Mouse (Mus musculus) activated CD4-positive, CD25-positive, alpha-beta regulatory T cell, adult 4 months (primary cell): Measurements from ENCODE around the gene Sptbn4. TPM values are rescaled to one million over a fixed set of nuclear protein-coding genes. Genes with fewer than 3 reads are reported as not detected.
A peak's percentile ranks its signal among the peaks of the same experiment; 100 is the strongest.
"Not testable (repeated sequence)": the region's sequence is repeated elsewhere in the genome, so short reads cannot be mapped to it uniquely, and the experiment has no call there.

Experiments
- ATAC-seq: one replicate; pipeline ENCODE4 v1.8.0; 2017
- polyA plus RNA-seq, 2 experiments: library from polyadenylated mRNA; unstranded; fragments of 100-300 nt; shearing (Covaris generic); gene quantifications; one replicate each; pipeline ENCODE4 v1.2.1; 2017

The Sptbn4 gene
- under 1 TPM; 0.16 to 0.37 TPM for polyA plus RNA-seq

- peak; percentile 92 for ATAC-seq
Observed at GRCm38 (mm10) chr7:27447419-27448286, at the start of gene Sptbn4, which contains the start of gene Blvrb. TSS of gene Sptbn4 (minus strand) at chr7:27447686. TSS of gene Blvrb (plus strand) at chr7:27447978.

GRCm38 (mm10) chr7:27494659-27495367 lies 47.3 kb upstream of the Sptbn4 start:
- ATAC-seq, result not testable (repeated sequence)

DNA sequence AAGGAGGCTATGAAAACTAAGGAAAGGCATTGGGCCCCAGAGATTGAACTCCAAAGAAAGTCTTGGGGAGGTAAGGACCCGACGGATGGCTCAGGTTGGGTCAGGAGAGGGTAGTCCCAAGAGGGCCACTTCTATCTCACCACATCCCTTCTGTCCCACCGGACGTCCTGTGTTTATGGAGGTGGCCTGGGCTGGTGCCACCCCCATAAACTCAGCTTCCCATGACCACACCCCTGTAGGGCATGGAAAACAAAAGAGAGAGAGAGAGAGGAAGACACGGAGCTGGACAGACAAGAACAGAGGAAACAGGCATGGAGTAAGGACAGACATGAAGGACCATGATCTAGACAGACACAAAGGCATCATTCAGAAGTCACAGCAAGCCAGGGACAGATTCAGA lies 46.0 kb upstream of the Sptbn4 start:
- ATAC-seq, result no peak

- no peak for ATAC-seq
Observed at GRCm38 (mm10) chr7:27493022-27493421, 45.5 kb upstream of the Sptbn4 start.

DNA sequence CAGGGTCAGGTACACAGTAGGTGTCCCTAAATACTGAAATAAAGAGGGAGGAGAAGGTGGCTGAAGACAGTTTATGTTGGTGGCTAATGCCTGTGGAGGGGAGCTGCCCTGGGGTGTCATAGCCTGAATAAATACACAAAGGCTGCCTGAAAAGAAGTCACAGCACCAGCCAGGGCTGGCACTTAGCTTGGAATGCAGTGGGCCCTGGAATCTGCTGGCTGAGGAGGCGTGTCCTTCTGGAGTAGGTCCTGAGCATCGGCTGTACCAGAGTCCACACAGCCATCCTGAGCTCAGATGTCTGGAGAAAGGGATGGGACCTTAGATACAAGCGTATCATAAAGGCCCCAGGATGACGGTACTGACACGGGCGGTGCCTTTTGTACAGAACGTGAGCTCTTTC lies 44.4 kb upstream of the Sptbn4 start:
- ATAC-seq, result no peak

- peak; percentile 43 for ATAC-seq
Observed at GRCm38 (mm10) chr7:27490543-27491329, 43.2 kb upstream of the Sptbn4 start.

GRCm38 (mm10) chr7:27490227-27490542 lies 42.7 kb upstream of the Sptbn4 start:
- no peak for ATAC-seq

DNA sequence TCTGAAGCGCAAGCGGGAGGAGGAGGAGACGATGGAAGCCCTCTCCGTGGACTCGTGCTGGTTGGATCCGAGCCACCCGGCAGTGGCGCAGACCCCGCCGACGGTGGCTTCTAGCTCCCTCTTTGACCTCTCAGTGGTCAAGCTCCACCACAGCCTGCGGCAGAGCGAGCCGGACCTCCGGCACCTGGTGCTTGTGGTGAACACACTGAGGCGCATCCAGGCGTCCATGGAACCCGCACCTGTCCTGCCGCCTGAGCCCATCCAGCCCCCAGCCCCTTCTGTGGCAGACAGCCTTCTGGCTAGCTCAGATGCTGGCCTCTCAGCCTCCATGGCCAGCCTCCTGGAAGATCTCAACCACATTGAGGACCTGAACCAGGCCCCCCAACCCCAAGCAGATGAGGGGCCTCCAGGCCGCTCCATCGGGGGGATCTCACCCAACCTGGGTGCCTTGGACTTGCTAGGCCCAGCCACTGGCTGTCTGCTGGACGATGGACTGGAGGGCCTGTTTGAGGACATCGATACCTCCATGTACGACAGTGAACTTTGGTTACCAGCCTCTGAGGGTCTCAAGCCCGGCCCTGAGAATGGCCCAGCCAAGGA lies 41.9 kb upstream of the Sptbn4 start:
- ATAC-seq, result no peak

GRCm38 (mm10) chr7:27487740-27488268 lies 40.3 kb upstream of the Sptbn4 start:
- ATAC-seq, result no peak

GRCm38 (mm10) chr7:27486770-27487697 lies 39.5 kb upstream of the Sptbn4 start, which contains the start of gene Sertad1:
TSS of gene Sertad1 (plus strand) at chr7:27486910.
- ATAC-seq, result peak; percentile 81

- no peak for ATAC-seq
Observed at GRCm38 (mm10) chr7:27486102-27486769, 38.8 kb upstream of the Sptbn4 start.

GRCm38 (mm10) chr7:27483860-27484259 lies 36.4 kb upstream of the Sptbn4 start:
- ATAC-seq, result no peak

- peak; percentile 74 for ATAC-seq
Observed at GRCm38 (mm10) chr7:27481627-27481969, 34.1 kb upstream of the Sptbn4 start.

DNA sequence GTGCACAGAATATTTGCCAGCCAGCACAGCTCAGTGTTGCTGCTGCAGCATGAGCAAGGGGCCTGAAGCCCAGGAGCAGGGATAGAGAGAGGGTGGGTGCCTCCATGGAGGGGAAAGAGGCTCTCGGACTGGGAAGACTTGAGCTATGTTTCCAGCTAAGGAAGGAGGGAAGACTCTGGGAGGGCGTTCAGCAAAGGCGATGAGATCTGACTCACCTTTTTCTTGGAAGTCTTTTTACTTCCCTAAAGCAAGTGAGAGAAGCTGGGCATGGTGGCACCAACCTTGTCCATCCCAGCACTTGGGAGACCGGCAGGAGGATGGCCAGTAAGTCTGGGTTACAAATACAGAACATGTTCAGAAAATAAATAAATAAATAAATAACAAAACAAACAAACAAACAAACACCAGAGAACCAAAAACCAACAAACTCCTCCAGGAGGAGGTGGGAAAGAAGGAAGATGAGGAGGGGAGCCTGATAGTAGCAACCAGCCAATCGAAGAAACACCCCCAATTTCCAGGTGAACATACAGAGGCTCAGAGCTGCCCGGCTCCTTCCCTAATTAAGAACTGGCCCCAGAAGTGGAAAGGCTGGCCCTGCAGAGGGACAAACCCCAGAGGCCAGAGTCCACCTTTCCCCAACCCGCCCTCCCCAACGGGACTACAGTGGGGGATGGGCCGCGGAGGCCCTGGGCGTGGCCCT lies 33.6 kb upstream of the Sptbn4 start:
- ATAC-seq, result no peak

GRCm38 (mm10) chr7:27480506-27480905 lies 33.0 kb upstream of the Sptbn4 start:
- ATAC-seq, result no peak

DNA sequence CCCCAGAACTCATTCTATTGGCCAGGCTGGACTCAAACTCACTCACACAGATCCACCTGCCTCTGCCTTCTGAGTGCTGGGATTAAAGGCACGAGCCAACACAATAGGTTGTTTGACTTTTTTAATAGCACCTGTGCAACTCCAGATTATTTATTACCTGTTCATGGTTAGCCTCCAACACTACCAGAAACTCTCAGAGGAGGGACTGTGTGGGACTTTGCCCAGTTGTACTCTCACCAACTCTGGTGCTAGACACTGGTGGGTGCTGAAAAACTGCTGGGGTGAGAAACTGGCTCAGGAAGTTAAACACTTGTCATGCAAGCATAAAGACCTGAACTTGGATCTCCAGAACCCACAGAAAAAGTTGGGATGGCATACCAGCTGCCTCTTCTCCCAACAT lies 32.3 kb upstream of the Sptbn4 start:
- no peak for ATAC-seq

DNA sequence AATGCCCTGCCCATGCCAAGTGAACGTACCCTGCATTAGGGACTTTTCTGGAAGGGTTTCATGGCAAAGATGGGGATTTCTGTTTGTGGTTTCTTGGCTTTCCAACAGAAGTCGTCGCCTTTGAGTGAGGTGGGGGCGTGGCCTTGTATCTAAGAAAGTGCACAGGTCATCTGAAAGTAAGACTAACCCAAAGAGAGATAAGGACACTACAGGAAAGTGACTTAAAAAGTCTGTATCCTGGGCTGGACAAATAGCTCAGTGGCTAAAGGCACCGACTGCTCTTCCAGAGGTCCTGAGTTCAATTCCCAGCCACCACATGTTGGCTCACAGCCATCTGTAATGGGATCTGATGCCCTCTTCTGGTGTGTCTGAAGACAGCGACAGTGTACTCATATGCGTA lies 31.1 kb upstream of the Sptbn4 start:
- ATAC-seq, result no peak

DNA sequence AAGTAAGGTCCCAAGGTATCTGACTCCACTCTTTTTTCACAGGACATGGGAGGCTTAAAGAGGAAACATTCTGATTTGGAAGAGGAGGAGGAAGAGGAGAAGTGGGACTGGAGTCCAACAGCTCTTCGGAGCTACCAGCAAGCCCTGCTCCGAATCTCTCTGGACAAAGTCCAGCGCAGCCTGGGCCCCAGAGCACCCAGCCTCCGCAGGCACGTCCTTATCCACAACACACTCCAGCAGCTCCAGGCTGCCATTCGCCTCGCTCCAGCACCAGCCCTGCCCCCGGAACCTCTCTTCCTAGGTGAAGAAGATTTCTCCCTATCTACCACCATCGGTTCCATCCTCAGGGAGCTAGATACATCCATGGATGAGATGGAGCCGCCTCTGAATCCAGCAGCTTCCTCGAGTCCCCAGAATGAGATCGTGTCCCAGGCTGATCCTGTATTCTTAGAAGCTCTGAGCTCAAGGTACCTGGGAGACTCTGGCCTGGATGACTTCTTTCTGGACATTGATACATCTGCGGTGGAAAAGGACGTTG lies 28.7 kb upstream of the Sptbn4 start:
- no peak for ATAC-seq

GRCm38 (mm10) chr7:27475596-27475995 lies 28.1 kb upstream of the Sptbn4 start:
- ATAC-seq, result no peak

DNA sequence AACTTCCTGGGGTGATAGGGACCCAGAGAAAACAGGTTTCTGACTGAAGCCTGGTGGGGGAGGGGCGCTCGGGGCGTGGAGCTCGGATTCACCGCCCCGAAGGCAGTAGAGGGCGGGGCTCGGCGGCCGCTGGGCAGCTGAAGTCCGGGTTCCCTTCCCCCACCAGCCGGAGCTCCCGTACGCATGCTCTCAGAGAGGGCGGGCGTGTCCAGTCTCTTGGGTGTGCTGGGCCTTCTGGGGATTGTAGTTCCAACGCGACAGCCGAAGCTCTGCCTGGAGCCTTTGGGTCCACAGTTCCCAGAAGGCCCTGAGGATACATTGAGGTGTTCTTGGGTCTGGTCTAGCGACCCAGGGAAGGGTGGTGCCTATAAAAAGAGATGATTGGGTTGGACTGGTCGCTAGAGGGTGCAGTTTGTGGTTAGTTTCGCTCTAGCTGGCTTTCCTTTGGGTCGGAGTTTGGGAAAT lies 27.0 kb upstream of the Sptbn4 start:
- ATAC-seq, result peak; percentile 71
